Mouse (Mus musculus) layer of hippocampus, adult 8-10 months (tissue): ENCODE measurements around the gene Islr2. TPM values are rescaled to one million over a fixed set of nuclear protein-coding genes. Genes with fewer than 3 reads are reported as not detected.
A peak's percentile ranks its signal among the peaks of the same experiment; 100 is the strongest.

ENCODE experiments used
- DNase-seq, 2 experiments: peaks; one replicate each; pipeline ENCODE4 v3.0.0; 2022; ENCODE audit warnings: low spot score in 2 of 2
- total RNA-seq, 4 experiments: library from RNA; stranded (reverse); gene quantifications; 2 replicates each; pipeline ENCODE4 v1.2.4; 2022

The Islr2 gene
- total RNA-seq, 4 experiments from 2014 or later, result 92.3 to 112 (median 95.9) TPM

- peak in 1 of 2 experiments; percentile 57 for DNase-seq
Measured at GRCm38 (mm10) chr9:58197781-58198701, 6.1 kb downstream of the Islr2 start.

GRCm38 (mm10) chr9:58196610-58197567, 7.2 kb downstream of the Islr2 start:
- DNase-seq, result no peak

GRCm38 (mm10) chr9:58196141-58196540, 8.0 kb downstream of the Islr2 start:
- no peak for DNase-seq

GRCm38 (mm10) chr9:58195671-58196070, 8.4 kb downstream of the Islr2 start:
- DNase-seq, result no peak

GRCm38 (mm10) chr9:58194222-58194621, 9.9 kb downstream of the Islr2 start:
- no peak for DNase-seq

- no peak for DNase-seq
Measured at GRCm38 (mm10) chr9:58184456-58184855, 19.7 kb downstream of the Islr2 start.

- DNase-seq, result no peak
Measured at GRCm38 (mm10) chr9:58179390-58179789, 24.7 kb downstream of the Islr2 start.

- no peak for DNase-seq
Measured at GRCm38 (mm10) chr9:58177165-58177564, 27.0 kb downstream of the Islr2 start.

- peak in 1 of 2 experiments; percentile 64 for DNase-seq
Measured at GRCm38 (mm10) chr9:58175745-58176487, 28.2 kb downstream of the Islr2 start.

GRCm38 (mm10) chr9:58174818-58175251, 29.3 kb downstream of the Islr2 start:
- DNase-seq, result peak; percentile 65 to 68

- no peak for DNase-seq
Measured at GRCm38 (mm10) chr9:58172863-58173262, 31.3 kb downstream of the Islr2 start.

GRCm38 (mm10) chr9:58169426-58169825, 34.7 kb downstream of the Islr2 start:
- DNase-seq, result no peak

- DNase-seq, result no peak
Measured at GRCm38 (mm10) chr9:58168880-58169279, 35.2 kb downstream of the Islr2 start.

GRCm38 (mm10) chr9:58165779-58166178, 38.3 kb downstream of the Islr2 start:
- no peak for DNase-seq

GRCm38 (mm10) chr9:58163146-58163545, 41.0 kb downstream of the Islr2 start:
- DNase-seq, result no peak

GRCm38 (mm10) chr9:58162173-58162572, 41.9 kb downstream of the Islr2 start:
- DNase-seq, result no peak

- DNase-seq, result no peak
Measured at GRCm38 (mm10) chr9:58160315-58160714, 43.8 kb downstream of the Islr2 start.

GRCm38 (mm10) chr9:58159855-58160254, 44.3 kb downstream of the Islr2 start:
- peak in 1 of 2 experiments; percentile 49 for DNase-seq

- no peak for DNase-seq
Measured at GRCm38 (mm10) chr9:58158541-58159311, 45.4 kb downstream of the Islr2 start.

GRCm38 (mm10) chr9:58157838-58158237, 46.3 kb downstream of the Islr2 start:
- DNase-seq, result no peak
